Mouse (Mus musculus) megakaryocyte, embryonic 14.5 days (primary cell): ENCODE results near the gene Trmo.

Experiments
- FLI1 ChIP-seq: IDR thresholded peaks from 2 replicates; pipeline ENCODE4 v1.6.1; 2012; ENCODE audit warnings: low read length, inconsistent platforms, mixed read lengths
- GATA1 ChIP-seq: IDR thresholded peaks from 3 replicates; pipeline ENCODE4 v1.6.1; 2012; ENCODE audit warnings: mixed read lengths, low read length, inconsistent platforms, borderline replicate concordance

DNA sequence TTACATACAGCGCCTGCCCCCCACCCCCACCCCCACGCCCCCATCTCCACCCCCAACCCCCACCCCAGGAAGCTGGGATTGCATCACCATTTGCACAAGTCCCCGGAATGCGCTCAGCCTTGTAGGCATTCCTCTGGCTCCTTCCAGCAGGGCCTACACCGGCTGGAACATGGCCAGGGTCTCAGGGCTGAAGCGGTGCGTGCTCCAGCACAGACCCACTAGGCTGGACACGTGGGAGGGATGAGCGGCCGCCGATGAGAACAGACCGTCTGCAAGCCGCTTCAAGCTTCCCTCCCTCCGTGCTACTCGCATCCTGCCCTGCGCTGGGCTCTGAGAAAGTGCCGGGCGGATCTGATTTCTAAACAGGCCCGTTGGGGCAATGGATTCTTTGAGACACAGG lies 18.2 kb downstream of the Trmo start:
- TF ChIP-seq GATA1 (no peak), FLI1 (no peak)
